Mouse (Mus musculus): Measurements from ENCODE around the gene Fam135a.
"Not testable (repeated sequence)": the region's sequence is repeated elsewhere in the genome, so short reads cannot be mapped to it uniquely, and the experiment has no call there.

The Fam135a gene

DNA sequence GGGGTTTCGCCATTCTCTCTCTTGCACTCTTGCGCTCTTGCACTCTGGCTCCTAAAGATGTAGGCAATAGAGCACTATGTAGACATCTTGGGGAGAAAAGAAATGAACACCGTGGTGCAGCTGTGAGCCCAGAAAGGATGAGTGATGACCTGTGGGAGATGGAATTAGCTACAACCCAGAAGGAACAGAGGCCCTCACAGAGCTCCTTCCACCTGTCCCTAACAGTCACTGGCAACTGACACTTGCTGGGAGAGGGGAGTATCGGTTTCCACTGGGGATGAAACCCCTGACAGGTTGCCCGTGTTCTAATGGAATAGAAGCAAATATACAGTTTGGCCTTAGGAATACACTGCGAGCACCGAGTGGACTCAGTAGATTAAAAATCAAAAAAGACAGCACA, 31.3 kb downstream of the Fam135a start:
- DNase-seq (ENCODE audit: low spot score): no peak

DNA sequence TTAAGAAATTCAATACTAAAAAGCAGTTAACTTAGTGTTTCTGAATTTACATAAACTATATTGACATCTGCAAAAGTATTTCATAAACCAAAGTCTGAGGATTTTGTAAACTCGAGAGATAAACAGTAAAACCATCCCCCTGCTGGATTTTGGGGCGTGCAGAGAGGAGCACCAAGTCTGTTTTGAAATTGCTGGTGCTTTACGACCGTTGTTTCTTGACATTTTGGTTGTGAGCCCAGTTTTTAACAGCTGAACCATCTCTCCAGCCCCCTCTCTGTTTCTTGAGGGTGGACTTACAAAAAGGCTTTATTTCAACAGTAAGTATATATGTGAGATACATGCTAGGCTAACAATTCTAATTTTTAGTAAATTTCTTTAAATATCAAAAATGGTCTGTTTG, 33.4 kb downstream of the Fam135a start:
- DNase-seq (ENCODE audit: low spot score): no peak

DNA sequence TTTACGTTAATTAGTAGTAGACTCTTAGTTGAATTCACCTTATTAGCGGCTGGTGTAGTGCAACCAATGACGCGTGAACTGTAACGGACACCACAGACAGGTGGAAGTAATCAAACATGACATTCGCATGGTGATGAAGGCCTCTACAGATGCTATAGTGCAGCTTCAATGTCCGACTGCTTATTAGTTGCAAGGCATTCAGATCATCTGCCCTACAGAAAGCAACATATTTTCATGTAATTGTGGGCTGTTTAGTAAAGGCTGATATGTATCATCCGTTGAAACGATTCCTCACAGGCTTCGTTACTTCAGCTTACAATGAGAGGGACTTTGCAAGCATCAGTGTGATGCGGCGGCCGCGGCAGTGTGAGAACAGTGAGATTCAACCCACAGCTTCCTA, 44.4 kb downstream of the Fam135a start:
- no peak for DNase-seq (ENCODE audit: low spot score)

DNA sequence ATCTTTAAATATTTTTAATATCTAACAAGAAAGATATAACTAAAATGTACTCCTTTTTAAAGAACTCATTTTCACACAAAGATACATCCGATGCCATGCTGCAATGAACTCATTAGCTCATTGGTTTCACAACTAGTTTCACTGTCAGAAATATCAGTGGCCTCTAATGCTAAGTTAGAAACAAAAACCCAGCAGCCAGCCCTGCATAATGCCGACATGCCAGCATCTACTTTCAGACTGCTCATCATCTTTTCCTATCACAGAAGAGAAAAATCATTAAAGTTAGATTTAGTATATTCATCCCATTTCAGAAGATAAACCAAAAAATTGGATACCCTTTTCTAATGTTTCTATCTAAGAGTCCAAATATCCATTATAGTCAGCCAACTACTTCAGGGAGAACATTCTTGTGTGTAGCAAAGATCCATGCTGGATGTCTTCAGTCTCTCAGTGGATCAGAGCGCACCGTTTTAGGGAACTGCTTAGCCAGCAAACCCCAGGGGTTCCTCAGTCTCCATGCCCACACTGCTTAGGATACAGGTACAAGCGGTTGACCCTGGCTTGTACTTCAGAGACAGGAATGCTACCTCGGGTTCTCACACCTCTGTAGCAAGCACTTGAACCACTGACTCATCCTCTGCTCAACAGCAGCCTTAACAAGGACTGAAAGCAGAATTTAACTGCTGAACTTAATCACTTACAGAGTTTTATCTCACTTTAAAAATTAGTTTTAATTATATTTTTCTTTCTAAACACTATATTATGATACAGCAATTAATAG, 53.2 kb downstream of the Fam135a start:
- DNase-seq (ENCODE audit: low spot score): no peak

DNA sequence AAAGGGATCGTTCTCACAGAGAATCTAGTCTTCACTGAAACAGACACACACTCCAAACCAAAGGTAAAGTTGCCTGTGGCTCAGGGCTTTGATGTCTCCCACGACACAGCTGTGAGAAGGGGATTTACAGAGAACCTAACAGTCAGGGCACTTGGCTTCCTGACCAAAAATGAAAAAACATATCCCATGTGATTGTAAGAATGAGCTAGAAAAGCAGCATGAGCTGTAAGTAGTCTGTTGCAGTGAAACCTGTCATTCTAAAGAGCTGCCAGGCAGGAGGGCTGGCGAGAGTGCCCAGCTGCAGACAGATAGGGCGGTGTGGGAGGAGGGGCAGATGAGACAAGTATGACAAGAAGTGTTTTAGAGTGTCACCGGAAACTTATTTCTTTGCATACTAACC, 54.5 kb downstream of the Fam135a start:
- DNase-seq (ENCODE audit: low spot score): no peak

DNA sequence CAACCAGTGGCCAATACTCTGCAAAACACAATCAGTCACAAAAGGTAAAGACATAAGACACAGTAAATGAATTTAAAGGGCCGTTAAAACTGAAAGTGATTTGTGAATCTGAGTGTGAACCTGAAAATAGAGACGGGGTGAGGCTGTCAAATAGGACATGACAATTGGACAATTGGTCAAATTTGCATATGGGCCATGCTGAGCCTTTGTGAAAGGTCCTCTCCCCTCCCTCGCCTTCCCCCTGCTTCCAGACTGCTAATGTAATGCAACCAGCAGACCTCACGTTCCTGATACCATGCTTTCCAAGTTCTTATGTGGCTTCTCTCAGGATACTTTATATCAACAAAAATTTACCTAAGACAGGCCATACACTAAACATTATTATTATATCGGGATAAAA, 57.1 kb downstream of the Fam135a start:
- DNase-seq (ENCODE audit: low spot score): no peak

DNA sequence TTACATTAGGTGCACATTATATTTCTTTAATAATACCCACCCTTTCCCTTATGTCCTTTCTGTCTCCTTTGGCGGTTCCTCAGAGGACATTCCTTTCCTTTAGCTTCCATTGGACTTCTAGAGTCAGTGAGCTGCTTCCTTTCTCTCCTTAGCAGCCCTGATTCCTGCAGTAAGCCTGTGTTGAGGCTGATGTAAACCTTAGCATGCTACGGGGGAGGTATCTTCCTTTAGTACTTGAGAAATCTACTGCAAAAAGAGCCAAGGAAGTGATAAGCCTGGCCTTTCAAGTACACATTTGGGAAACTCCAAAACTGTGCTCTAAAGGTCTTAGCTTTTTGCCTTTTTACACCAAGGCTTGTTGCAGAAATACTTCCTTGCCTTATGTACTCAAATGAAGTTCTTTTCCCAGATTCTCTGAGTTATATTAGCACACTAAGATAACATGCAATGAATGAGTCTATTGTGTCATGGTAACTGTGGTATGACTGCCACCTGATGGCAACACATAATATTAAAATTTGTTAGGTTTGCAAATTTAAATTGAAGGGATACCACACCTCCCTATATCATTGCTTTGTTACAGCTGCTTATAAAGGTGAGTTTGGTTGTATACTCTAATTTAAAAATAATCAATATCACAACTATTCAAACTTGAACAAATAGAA, 66.2 kb downstream of the Fam135a start:
- DNase-seq (ENCODE audit: low spot score): peak; percentile 1

DNA sequence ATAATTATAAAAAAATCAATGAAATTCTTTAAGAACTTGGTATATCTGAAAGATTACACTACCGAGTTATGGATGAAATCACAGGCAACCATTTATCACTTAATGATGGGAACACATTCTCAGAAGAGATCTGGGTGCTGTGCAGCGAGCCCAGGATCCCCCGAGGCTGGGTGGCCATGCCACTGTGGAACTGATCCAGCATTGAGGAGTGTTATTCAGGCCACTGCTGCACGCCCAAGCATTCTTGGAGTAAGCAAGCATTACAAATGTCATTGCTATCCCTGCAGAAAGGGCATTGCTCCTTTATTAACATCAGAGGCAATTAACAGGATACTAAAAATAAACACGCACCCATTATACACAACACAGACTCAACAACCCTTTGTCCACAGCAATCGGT, 89.3 kb downstream of the Fam135a start:
- DNase-seq (ENCODE audit: low spot score): no peak

DNA sequence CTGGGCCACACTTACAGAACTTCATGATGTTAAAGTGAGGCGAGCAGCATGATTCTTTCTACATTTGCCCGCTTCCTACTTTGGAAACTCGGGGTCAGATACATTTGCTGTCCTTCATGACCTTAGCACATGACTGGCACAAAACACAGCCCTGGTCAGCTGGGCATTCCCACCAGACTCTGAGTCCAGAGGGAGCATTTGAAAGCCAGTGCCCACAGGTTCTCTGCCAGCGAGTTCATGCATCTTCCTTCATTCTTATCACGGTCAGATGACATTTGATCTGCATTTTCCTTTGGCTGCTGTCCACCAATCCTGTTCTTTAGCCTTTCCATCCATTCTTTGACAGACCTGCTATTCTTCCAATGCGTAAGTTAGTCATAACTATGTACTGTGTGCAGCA, 90.1 kb downstream of the Fam135a start:
- DNase-seq (ENCODE audit: low spot score): no peak

DNA sequence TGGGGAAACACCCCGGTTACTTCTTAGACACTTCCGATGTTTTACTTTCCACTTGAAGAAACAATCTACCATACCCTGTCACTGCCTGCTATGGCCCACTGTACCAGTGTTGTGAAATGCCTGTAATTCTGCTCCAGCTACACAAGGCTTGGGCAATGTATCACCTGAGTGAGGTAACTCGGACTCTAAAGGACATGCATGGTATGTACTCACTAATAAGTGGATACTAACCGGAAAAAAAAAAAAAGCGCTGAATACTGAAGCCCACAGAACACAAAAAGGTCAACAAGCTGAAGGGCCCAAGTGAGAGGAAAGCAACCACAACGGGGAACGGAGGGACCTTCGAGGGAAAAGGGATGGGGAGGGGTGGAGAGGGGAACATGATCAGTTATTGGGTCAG, 92.5 kb downstream of the Fam135a start:
- no peak for DNase-seq (ENCODE audit: low spot score)

DNA sequence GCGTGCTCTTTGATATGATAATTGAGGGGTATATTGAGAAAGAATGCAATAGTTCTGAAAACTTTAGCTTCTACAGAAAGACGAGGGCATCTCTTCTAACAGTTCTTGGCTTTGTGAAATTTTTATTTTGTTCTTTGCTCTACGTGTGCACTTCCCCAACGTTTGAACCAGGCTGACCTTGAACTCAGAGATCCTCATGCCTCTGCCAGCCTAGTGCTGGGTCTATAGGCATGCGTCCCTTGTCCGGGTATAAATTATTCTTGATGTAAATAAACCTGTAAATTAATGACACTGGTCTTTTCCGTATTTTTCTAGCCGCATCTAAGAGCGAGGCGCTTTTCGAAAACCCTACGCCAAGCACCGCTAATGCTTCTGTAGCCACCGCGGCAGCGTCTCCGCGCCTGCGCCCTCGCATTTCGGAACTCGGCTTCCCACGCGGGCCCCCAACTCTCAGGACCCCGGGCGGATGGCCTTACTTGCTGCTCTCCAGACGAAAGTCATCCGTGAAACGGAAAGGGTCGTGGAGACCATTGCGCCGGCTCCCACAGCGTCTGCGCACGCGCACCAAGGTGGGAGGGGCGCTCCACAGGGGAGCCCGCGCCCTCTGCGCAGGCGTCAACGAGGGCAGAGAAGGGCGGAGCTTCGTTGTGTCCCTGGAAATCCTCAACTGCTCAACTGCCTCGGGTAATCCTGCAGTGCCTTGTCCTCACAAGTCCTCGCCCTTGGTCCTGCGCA, 94.9 kb downstream of the Fam135a start, which contains the start of gene Sdhaf4:
TSS of gene Sdhaf4 (minus strand) at position 587 of the 735 bp plus-strand sequence.
- peak; percentile 88 for DNase-seq (ENCODE audit: low spot score)

DNA sequence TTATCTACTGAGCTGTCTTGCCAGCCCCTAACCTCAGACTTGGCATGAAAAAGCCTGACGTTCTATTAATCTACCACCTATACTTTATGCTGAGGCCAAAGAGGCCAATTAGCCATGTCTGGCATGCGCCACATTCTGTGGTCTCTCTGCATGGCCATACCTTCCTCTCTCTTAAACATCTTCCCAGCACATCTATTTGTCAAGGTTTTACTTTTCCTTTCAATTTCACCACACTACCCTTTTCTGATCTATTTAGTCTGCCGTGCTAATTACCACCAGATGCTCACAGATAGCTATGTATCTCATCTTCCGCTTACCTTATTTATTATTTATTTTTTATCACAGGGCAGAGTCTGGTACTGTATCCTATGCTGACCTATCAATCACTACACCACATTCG, 100.8 kb downstream of the Fam135a start:
- no peak for DNase-seq (ENCODE audit: low spot score)

DNA sequence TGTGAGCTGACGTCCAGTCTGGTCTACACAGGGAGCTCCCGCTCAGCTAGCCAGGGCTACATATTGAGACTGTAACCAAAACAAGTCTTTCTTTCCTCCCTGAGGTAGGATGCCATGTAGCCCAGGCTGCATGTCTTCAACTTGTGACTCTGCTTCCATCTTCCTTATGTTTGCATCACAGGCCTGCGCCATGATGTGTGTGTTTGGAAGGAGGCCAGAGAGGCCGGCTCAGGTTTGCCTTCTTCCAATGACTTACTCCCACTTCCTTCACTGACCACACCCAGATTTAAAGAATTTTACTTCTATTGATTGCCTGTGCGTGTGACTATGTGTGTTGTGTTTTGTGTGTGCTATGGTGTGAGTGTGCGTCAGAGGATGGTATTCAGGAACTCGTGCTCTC, 101.3 kb downstream of the Fam135a start:
- DNase-seq (ENCODE audit: low spot score): no peak

DNA sequence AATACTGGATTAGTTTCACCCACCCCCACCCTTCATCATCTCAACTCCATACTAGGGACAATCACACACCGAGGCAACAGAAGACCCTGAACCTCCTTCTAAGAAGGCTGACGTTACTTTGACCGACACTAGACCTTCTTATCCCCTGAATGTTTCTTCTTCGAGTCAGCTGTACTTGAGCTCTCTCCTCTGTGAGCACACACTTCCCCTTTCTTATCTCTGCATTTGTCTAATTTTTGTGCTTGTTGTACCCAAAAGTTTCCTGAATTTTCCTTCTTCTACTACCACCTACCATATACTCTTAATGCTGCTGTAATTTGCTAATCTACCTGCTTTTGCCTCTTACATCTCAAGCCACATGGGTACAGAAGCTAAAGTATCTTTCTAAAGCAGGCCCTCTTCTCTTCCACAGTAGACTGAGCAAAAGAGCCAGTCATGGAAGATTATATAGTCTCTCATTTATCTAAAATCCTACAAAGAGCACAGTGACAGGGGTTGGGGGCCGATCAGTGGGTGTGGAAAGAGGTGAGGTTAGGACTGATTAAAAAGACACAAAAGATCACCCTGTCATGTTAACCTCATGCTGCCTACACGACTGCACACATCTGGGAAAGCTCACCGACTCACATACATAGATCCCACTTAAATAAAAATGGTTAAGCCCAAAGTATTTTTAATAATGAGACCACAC, 101.9 kb downstream of the Fam135a start:
- DNase-seq (ENCODE audit: low spot score): no peak

DNA sequence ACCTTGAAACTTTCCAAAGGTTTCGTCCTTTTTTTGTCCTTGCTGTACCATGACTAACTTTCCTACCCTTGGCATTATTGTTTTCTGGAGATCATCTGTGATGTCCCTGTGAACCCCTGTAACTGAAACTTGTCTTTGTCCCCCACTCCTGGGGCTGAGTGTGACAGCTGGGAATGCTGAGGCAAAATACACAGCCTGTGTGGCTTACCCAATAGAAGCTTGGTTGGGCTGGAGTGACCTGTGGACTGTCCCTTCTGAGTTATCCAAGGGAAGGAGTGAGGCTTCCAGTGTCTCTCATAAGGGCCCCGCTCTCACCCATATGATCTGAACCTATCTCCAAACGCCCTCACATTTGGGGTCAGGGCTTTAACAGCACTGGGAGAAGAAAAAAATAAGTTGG, 102.6 kb downstream of the Fam135a start:
- no peak for DNase-seq (ENCODE audit: low spot score)

DNA sequence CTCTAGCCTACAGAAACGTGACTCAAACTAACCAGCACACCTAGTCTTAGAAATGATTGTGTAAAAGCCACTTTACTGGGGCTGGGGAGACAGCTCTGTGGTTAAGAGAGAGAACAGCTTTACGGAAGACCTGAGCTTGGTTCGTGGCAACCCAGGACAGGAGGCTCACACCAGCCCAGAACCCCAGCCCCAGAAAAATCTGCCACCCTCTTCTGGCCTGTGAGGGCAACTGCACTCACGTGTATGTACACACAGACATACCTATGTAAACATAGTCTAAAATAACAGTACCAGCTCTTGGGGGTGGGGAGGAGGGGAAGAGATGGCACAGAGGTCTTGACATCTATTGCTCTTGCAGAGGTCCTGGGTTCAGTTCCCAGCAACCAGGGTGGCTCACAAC, 104.7 kb downstream of the Fam135a start:
- no peak for DNase-seq (ENCODE audit: low spot score)

DNA sequence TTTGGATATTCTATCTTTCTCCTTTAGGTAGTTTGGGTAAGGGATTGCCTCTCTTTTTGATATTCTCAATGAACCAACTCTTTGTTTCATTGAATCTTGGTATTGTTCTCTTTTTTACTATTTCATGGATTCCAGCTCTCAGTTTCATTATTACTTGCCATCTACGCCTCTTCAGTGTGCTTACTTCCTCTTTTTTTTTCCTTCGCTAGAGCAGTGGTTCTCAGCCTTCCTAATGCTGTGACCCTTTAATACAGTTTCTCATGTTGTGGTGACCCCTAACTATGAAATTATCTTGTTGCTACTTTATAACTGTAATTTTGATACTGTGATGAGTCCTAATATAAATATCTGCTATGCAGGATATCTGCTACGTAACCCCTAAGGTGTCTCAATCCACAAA, 117.0 kb downstream of the Fam135a start:
- no peak for DNase-seq (ENCODE audit: low spot score)

DNA sequence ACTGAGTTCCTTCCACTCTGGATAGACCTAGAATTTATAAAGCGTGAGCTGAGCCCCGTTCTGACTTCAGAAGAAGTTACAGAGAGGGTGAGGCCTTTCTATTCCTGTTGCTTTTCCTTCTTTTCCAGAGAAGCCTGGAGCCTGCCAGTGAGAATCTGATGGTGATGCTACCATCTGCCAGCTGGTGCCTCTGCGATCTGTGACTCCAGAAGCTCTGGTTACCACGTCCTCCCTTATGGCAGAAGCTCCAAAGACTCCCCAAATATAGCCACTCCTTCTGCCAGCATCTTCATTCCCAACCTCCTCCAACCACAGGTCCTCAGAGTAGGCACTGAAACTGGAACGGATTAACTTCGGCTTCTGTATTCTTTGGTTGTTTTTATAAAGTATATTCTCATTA, 121.9 kb downstream of the Fam135a start:
- DNase-seq (ENCODE audit: low spot score): no peak

DNA sequence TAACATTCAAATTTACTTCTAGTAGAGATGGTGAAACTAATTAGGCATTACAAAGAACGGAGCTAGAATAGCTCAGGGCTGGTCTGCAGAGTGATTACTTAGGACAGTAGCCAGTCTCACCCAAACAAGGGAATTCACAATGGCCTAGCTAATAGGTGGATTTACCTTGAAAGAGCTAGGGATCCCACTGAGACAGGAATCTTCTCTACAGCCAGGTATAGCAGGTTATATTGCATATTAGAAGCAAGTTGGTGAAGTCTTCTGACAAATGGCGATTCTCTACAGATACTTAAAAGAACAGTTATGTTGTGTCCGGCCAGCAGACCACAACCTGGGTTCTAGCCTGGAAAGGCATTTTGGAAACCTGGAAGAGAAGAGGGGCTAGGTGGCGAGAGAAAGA, 129.0 kb downstream of the Fam135a start:
- not testable (repeated sequence) for DNase-seq (ENCODE audit: low spot score)

DNA sequence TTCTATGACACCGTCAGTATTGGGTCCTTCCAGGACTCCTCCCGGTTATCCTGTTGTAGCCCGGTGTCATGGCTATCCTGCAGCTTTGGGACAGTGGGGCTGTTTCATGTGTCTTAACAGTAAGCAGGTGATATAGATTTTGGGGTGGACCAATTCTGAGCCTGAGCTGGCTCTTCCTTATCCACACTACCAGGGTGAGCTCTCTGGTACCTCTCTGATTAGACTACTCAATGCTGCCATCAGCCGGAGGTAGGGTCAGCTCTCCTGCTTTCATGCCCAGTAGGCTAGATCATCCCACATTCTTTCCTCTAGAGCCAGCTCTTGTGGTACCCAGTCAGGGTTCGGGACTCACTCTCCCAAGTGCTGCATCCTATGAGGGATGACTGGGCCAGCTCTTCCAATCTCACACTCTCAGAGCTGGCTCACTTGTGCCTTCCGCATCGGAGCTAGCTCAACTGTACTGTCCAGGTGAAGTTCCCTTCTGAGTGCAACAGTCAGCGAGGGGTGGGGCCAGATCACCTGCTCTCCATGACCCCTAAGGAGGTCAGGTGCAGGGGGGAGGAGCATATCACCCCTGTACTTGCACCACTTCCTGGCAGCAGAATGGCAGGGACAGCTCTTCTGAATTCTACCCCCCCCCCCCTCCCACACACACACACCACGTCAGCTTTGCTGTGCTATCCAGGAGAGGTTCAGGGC, 132.0 kb downstream of the Fam135a start:
- no peak for DNase-seq (ENCODE audit: low spot score)

DNA sequence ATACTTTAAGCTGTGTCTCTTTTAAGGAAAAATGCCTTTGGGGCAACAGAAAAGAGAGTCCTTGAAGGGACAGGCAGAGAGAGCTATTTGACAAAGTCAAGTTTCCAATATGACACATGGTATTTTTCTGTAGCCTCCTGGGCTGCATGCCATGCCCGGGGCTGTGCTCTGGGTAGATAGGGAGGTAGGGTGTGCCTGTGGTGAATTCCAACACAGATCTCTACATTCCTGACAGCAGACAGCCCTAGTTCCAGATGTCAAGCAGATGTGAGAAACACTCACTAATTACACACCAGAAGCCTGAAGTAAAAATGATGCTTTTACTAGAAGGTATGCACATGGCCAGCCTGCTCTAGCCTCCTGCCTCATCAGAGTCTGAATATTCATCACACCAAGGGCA, 133.9 kb downstream of the Fam135a start:
- peak; percentile 37 for DNase-seq (ENCODE audit: low spot score)
